In genomic region chr2:94122182-94123041, GRCm38 (mm10) we compare ENCODE assay signal across 8 mouse cellular contexts. TPM values are rescaled to one million over a fixed set of nuclear protein-coding genes. Genes with fewer than 3 reads are reported as not detected.
DNase-seq lines count a peak whose midpoint lies in the region; ATAC-seq lines count a peak whose summit lies in the region.

No protein-coding gene starts in this region.

- ATAC-seq in kidney, embryonic 15.5 days (replicated peaks; ENCODE audit: low FRiP score) = 0 out of 2 replicates have a peak, but pooled peaks have one; percentile 43
- ATAC-seq in embryonic facial prominence, embryonic 13.5 days (ENCODE audit: insufficient number of reproducible peaks, insufficient read depth, low FRiP score, low TSS enrichment, low read depth) = no peak
- ATAC-seq in hindbrain, embryonic 12.5 days (ENCODE audit: low FRiP score) = peak; percentile 86

- H3K9ac ChIP-seq in kidney, embryonic 15.5 days = no peak overlapping the region
- no peak overlapping the region for H3K9ac ChIP-seq in embryonic facial prominence, embryonic 13.5 days
- no peak overlapping the region for H3K9ac ChIP-seq in hindbrain, embryonic 12.5 days

- H3K4me3 ChIP-seq in kidney, embryonic 15.5 days (replicated peaks) = no peak overlapping the region
- H3K4me3 ChIP-seq in embryonic facial prominence, embryonic 13.5 days = no peak overlapping the region
- no peak overlapping the region for H3K4me3 ChIP-seq in hindbrain, embryonic 12.5 days
- 0 out of 2 replicates have a peak overlapping the region, but pooled peaks have one; percentile 0 for H3K4me3 ChIP-seq in midbrain, embryonic 10.5 days

- 0 out of 2 replicates have a peak overlapping the region, but pooled peaks have one; percentile 10 for H3K4me2 ChIP-seq in kidney, embryonic 15.5 days
- H3K4me2 ChIP-seq in embryonic facial prominence, embryonic 13.5 days = peak overlapping the region; percentile 36
- peak overlapping the region; percentile 29 for H3K4me2 ChIP-seq in hindbrain, embryonic 12.5 days (replicated peaks)

- no peak for DNase-seq in kidney, postnatal 36 days
- peak; percentile 13 for DNase-seq in midbrain, embryonic 10.5 days (ENCODE audit: low spot score)
- DNase-seq in thymus, postnatal 4 days = no peak
- DNase-seq in gastrocnemius, adult 18-20 months (ENCODE audit: low spot score) = no peak
- DNase-seq in kidney, adult 8-10 months = no peak

- WGBS in kidney, embryonic 15.5 days = 54% methylated on average over 7 of the region's 7 CpGs
- WGBS in embryonic facial prominence, embryonic 13.5 days = 44% methylated on average over 7 of the region's 7 CpGs
- 48% methylated on average over 7 of the region's 7 CpGs for WGBS in hindbrain, embryonic 12.5 days
- WGBS in midbrain, embryonic 10.5 days = 66% methylated on average over 7 of the region's 7 CpGs

- peaks cover 19% of the 10 kb centered on the region for H3K4me1 ChIP-seq in kidney, embryonic 15.5 days
- H3K4me1 ChIP-seq in embryonic facial prominence, embryonic 13.5 days = peaks cover 21% of the 10 kb centered on the region
- peaks cover 16% of the 10 kb centered on the region for H3K4me1 ChIP-seq in hindbrain, embryonic 12.5 days
- peaks cover 21% of the 10 kb centered on the region for H3K4me1 ChIP-seq in midbrain, embryonic 10.5 days

- peak overlapping the region; percentile 73; the same call in 1 of the 2 replicates for H3K27ac ChIP-seq in kidney, embryonic 15.5 days
- peak overlapping the region; percentile 60 for H3K27ac ChIP-seq in embryonic facial prominence, embryonic 13.5 days
- H3K27ac ChIP-seq in hindbrain, embryonic 12.5 days = peak overlapping the region; percentile 89
- peak overlapping the region; percentile 62 for H3K27ac ChIP-seq in midbrain, embryonic 10.5 days (replicated peaks)

- H3K27me3 ChIP-seq in kidney, embryonic 15.5 days = no peaks in the 10 kb centered on the region
- H3K27me3 ChIP-seq in embryonic facial prominence, embryonic 13.5 days = no peaks in the 10 kb centered on the region
- H3K27me3 ChIP-seq in hindbrain, embryonic 12.5 days = no peaks in the 10 kb centered on the region
- no peaks in the 10 kb centered on the region for H3K27me3 ChIP-seq in midbrain, embryonic 10.5 days (ENCODE audit: low read depth, poor library complexity, severe bottlenecking)

- no peaks in the 10 kb centered on the region for H3K36me3 ChIP-seq in kidney, embryonic 15.5 days
- H3K36me3 ChIP-seq in embryonic facial prominence, embryonic 13.5 days = no peaks in the 10 kb centered on the region
- H3K36me3 ChIP-seq in hindbrain, embryonic 12.5 days = no peaks in the 10 kb centered on the region
- H3K36me3 ChIP-seq in midbrain, embryonic 10.5 days = no peaks in the 10 kb centered on the region

- no peaks in the 10 kb centered on the region for H3K9me3 ChIP-seq in kidney, embryonic 15.5 days (replicated peaks)
- no peaks in the 10 kb centered on the region for H3K9me3 ChIP-seq in embryonic facial prominence, embryonic 13.5 days
- no peaks in the 10 kb centered on the region for H3K9me3 ChIP-seq in hindbrain, embryonic 12.5 days (replicated peaks)
- no peaks in the 10 kb centered on the region for H3K9me3 ChIP-seq in midbrain, embryonic 10.5 days (replicated peaks)

RNA-seq across cellular contexts. Expression of gene Hsd17b12, which starts 35.4 kb away (rescaled TPM):
- polyA plus RNA-seq in kidney, embryonic 15.5 days (2015; fragmentation: Nextera tagmentation; extraction: Ambion mirVana) = 130 and 131 TPM in 2 replicates
- 119 and 120 TPM in 2 replicates for polyA plus RNA-seq in embryonic facial prominence, embryonic 13.5 days (2015; fragmentation: Nextera tagmentation; extraction: Ambion mirVana)
- polyA plus RNA-seq in hindbrain, embryonic 12.5 days (2016; fragmentation: Nextera tagmentation; extraction: Ambion mirVana) = 99.4 and 103 TPM in 2 replicates
- polyA plus RNA-seq in midbrain, embryonic 10.5 days (2016; fragmentation: Nextera tagmentation; extraction: Ambion mirVana) = 134 and 143 TPM in 2 replicates
- total RNA-seq in gastrocnemius, adult 18-20 months (2021) = 1 to 10 TPM; 5.0 to 5.7 TPM
